Mouse (Mus musculus) lung, postnatal 0 days (tissue): ENCODE data around the gene Dnajb13.

Experiments used
- CTCF ChIP-seq: IDR thresholded peaks from 2 replicates; pipeline ENCODE4 v1.5.1; 2016; ENCODE audit warnings: antibody characterized with exemption, mild to moderate bottlenecking
- EP300 ChIP-seq: IDR thresholded peaks from 2 replicates; pipeline ENCODE4 v1.6.1; 2016; ENCODE audit warnings: antibody characterized with exemption, mild to moderate bottlenecking, control low read depth

- TF ChIP-seq CTCF, result no peak
- TF ChIP-seq EP300, result no peak
Observed at GRCm38 (mm10) chr7:100539516-100539915, 24.8 kb upstream of the Dnajb13 start.
